Mouse (Mus musculus) embryonic facial prominence, embryonic 10.5 days (tissue): ENCODE data around the gene Serp1. TPM values are rescaled to one million over a fixed set of nuclear protein-coding genes. Genes with fewer than 3 reads are reported as not detected.

Experiments used
- DNase-seq: peaks from one replicate; pipeline ENCODE4 v3.0.0-alpha.2; 2017; ENCODE audit warnings: low spot score
- H3K27ac ChIP-seq: fragments of 300-500 bp; sonication (generic); replicated peaks from 2 replicates; pipeline ENCODE4 v1.5.1; 2016; ENCODE audit warnings: mild to moderate bottlenecking
- H3K27me3 ChIP-seq: fragments of 300-500 bp; sonication (generic); replicated peaks from 2 replicates; pipeline ENCODE4 v1.6.1; 2016; ENCODE audit warnings: low read depth, mild to moderate bottlenecking; ENCODE audit not compliant: poor library complexity, severe bottlenecking
- H3K36me3 ChIP-seq: fragments of 300-500 bp; sonication (generic); replicated peaks from 2 replicates; pipeline ENCODE4 v1.6.1; 2016; ENCODE audit warnings: mild to moderate bottlenecking, moderate library complexity
- H3K4me1 ChIP-seq: fragments of 300-500 bp; sonication (generic); 2 replicates; pipeline ENCODE4 v1.6.1; 2016
- H3K4me3 ChIP-seq: fragments of 300-500 bp; sonication (generic); 2 replicates; pipeline ENCODE4 v1.5.1; 2016; ENCODE audit warnings: mild to moderate bottlenecking, moderate library complexity
- H3K9me3 ChIP-seq: fragments of 300-500 bp; sonication (generic); 2 replicates; pipeline ENCODE4 v1.6.1; 2016; ENCODE audit warnings: mild to moderate bottlenecking
- WGBS: fragments of 180-500 bp; shearing (Covaris S2); methylation state at CpG from one replicate; pipeline ENCODE4 v1.1.7; 2016; 5-methylcytosine and 5-hydroxymethylcytosine counted together
- polyA plus RNA-seq: library from polyadenylated mRNA; unstranded; fragments of >200 nt; fragmentation: Nextera tagmentation; extraction: Ambion mirVana; gene quantifications from 2 replicates; pipeline ENCODE4 v1.2.1, GENCODE M21; 2016

The Serp1 gene
- 144 and 146 TPM in 2 replicates for polyA plus RNA-seq

DNA sequence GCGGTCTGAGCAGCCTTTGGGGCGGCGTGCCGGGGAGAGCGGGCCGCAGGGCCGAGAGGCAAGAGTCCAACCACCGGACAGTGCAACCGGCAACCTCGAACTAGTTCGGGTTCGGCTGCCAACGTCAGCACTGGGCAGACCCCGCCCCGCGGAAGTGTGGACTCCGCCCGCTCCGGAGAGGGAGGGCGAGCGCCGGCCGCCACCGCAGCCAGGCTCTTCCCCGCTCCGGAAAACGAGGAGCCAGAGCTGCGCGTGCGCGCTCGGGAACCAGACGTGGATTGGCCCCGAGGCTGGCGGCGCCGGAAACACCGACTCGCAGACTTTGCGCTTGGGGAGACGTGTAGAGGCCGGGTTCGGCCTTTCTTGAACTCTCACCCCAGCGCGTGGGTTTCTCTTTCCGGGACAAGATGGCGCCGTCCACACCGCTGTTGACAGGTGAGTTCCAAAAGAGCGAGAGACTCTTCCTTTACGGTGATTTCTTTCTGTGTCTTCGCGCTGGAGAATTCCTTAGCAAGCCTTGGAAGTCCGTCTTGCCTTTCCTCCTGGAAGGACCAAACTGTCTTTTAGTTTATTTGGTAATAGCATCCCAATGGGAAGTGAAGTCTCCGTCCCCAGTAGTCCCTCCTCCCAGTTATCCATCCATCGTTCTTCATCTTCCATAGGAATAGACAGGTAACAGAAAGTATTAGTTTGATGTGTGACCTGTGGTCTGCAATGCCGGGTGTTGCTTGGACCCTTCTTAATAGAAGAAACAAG is at the start of gene Serp1, which contains the start of gene Eif2a:
TSS of gene Serp1 (minus strand) at position 241 of the 756 bp plus-strand sequence.
TSS of gene Eif2a (plus strand) at position 170 of the 756 bp plus-strand sequence.
- under 1% methylated on average over 57 of the region's 57 CpGs for WGBS
- no peaks in the 10 kb centered on the region for H3K27me3 ChIP-seq
- H3K9me3 ChIP-seq, result no peaks in the 10 kb centered on the region
- peak within 1 kb of the TSS; percentile 97 for H3K27ac ChIP-seq
- peak; percentile 99 for DNase-seq
- H3K4me1 ChIP-seq, result peaks cover 19% of the 10 kb centered on the region
- H3K36me3 ChIP-seq, result peaks cover 35% of the 10 kb centered on the region
- peak within 1 kb of the TSS; percentile 99 for H3K4me3 ChIP-seq

DNA sequence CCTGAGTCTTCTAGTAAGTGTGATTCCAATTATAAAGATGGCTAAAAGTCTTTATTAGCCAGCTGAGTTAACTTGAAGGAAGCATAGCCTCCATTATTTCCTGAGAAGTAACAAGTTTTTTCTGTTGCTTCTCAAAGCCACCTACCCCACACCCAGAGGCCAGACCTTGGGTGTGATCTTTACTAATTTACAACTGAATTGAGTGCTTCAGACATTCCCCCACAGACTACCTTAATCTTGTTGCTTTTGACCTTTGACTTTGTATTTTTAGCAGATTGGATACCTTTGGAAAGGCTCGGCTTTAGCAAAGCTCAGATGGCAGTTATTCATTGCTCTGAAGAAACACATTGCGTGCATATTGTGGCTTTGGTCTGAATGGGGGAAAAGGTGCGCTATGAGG is 45.1 kb upstream of the Serp1 start:
- Histone ChIP-seq H3K36me3 (no peaks in the 10 kb centered on the region), H3K27me3 (no peaks in the 10 kb centered on the region), H3K9me3 (no peaks in the 10 kb centered on the region), H3K4me3 (no peak overlapping the region), H3K27ac (no peak overlapping the region), H3K4me1 (no peaks in the 10 kb centered on the region)
- DNase-seq, result no peak
- WGBS, result 83% methylated on average over 3 of the region's 3 CpGs

DNA sequence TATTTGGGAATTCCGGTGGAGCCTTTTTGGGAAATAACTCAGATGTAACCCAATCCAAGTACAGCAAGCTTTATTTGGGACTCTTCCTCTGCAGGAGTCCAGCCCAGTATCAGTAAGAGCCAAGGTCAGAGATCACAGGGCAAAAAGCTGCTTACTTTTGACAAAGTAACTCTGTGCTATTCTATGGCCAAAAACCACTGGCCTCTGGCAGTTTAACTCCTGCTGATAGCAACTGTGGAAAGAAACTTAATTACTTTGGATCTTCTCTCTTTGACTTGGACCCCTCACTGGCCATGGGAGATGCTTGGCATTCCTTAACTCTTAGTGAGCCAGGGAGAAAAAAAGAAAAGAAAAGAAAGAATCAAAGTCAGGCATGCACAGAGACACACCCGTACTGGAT is 35.7 kb upstream of the Serp1 start:
- Histone ChIP-seq H3K4me1 (peaks cover 4% of the 10 kb centered on the region; the same call in 1 of the 2 replicates), H3K27me3 (no peaks in the 10 kb centered on the region), H3K27ac (no peak overlapping the region), H3K36me3 (peaks cover 18% of the 10 kb centered on the region), H3K9me3 (no peaks in the 10 kb centered on the region), H3K4me3 (no peak overlapping the region)
- no peak for DNase-seq
- WGBS, result 19% methylated on average over 2 of the region's 2 CpGs

DNA sequence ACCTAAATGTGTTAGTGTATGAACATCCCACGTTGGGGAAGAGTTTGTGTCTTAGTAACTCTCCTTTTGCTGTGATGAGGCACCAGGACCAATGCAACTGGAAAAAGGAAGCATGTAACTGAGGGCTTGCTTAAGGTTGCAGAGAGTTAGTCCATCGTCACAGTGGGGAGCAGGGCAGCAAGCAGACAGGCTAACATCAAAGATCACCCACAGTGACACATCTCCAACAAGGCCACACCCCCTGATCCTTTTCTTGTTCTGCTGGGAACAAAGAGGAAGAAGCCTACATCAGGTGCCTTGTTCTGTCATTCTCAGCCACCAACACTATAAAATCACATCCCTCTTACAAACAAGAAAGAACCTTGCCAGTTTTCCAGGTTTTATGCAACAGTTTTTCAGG is 34.2 kb upstream of the Serp1 start:
- peaks cover 34% of the 10 kb centered on the region for H3K36me3 ChIP-seq
- no peak for DNase-seq
- H3K9me3 ChIP-seq, result no peaks in the 10 kb centered on the region
- no peaks in the 10 kb centered on the region for H3K27me3 ChIP-seq
- WGBS, result 26% methylated on average over 2 of the region's 2 CpGs
- peaks cover 4% of the 10 kb centered on the region; the same call in 1 of the 2 replicates for H3K4me1 ChIP-seq
- no peak overlapping the region for H3K27ac ChIP-seq
- no peak overlapping the region for H3K4me3 ChIP-seq

DNA sequence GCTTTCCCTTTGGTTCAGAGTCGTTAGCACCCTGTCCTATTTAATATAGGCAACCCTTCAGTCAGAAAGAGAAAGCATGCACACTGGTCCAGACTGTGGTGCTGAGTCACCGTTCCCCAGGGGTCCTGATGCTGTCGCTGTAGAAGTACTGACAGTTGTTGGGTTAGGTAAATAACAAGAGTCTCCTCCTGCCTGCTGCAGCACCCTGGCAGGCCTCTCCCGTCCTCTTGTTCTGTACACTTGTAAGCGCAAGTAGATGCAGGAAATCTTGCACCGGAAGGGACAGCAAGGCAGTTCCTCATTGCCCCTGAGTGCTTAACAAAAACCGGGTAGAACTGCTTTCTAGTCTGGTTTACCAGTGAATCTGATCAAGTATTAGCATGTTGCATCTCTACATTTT is 31.0 kb upstream of the Serp1 start:
- no peak for DNase-seq
- Histone ChIP-seq H3K4me3 (no peak overlapping the region), H3K9me3 (no peaks in the 10 kb centered on the region), H3K4me1 (peaks cover 4% of the 10 kb centered on the region; the same call in 1 of the 2 replicates), H3K27me3 (no peaks in the 10 kb centered on the region), H3K36me3 (peaks cover 66% of the 10 kb centered on the region), H3K27ac (no peak overlapping the region)
- 84% methylated on average over 7 of the region's 7 CpGs for WGBS

DNA sequence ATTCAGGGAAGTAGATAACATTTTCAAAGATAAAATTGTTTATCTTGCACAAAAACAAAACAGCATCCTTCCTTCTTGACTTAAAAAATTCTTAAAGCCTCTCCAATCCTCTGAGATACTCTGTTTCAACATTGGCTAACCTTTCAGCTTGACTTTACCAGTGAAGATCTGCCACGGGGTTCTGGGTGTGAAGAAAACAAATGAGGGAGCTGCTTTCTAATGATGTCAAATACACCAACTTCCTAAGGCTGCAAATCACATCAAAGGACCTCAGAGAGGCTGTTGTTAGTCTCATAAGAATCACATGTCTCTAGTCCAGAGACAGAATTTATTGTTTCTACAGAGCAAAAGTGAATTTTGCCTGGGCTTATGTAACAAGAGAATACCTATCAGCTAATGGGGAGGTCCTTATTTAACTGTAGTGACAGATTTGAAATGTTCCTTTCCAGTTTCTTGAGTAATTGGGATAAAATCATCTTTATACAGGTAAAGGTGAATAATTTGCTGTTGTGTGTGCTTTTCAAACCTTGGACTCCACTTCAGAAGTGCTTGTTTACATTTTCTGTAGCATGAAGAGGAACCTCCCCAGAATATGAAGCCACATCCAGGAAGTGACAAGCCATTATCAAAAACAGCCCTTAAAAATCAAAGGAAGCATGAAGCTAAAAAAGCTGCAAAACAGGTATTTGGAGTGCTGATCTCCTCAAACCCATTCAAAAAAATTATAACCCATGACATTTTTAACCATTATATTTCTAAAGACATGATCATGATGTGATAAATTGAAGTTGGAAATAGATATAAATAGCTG is 26.5 kb upstream of the Serp1 start:
- H3K36me3 ChIP-seq, result peaks cover 98% of the 10 kb centered on the region
- no peaks in the 10 kb centered on the region for H3K9me3 ChIP-seq
- no peak for DNase-seq
- no peaks in the 10 kb centered on the region for H3K4me1 ChIP-seq
- H3K27me3 ChIP-seq, result no peaks in the 10 kb centered on the region
- WGBS, result 93% methylated on average over 1 of the region's 1 CpGs
- H3K27ac ChIP-seq, result no peak overlapping the region
- no peak overlapping the region for H3K4me3 ChIP-seq

DNA sequence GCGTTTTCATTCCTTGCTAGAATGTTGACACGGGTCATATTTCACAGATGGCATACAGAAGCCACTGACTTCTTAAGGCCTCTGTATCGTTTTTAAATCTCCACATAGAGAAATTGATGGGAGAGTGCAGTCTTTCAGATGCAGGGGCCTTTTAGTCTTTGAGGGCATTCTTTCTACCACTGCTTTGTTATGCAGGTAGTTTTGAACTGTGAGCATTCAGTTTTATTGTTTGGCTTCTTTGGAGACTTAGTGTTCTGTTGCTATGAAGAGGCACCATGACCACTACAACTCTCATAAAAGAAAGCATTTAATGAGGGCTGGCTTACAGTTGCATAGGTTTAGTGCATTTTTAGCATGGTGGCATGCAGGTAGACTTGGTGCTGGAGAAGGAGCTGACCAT is 10.9 kb upstream of the Serp1 start:
- no peak overlapping the region for H3K27ac ChIP-seq
- no peak overlapping the region for H3K4me3 ChIP-seq
- 94% methylated on average over 3 of the region's 3 CpGs for WGBS
- no peak for DNase-seq
- H3K4me1 ChIP-seq, result no peaks in the 10 kb centered on the region
- H3K27me3 ChIP-seq, result no peaks in the 10 kb centered on the region
- H3K36me3 ChIP-seq, result peaks cover 88% of the 10 kb centered on the region
- H3K9me3 ChIP-seq, result no peaks in the 10 kb centered on the region

DNA sequence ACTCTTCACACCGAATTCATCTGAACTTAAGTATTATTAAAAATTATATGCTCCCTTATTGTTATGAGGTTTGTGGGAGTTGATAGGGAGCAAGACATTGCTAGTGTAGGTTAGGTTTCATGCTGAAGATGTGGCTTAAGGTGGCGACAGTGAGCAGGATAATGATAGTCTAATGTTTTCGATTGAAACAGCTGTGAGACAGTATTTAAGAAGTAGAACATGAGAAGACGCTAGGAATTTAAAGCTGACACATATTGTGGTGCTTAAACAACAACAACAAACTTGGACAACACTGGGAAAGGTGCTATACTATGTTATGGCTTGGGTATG is 681 bp upstream of the Serp1 start:
- Histone ChIP-seq H3K4me3 (peak overlapping the region; percentile 99), H3K27me3 (no peaks in the 10 kb centered on the region), H3K36me3 (peaks cover 35% of the 10 kb centered on the region), H3K9me3 (no peaks in the 10 kb centered on the region), H3K4me1 (peaks cover 19% of the 10 kb centered on the region), H3K27ac (peak overlapping the region; percentile 97)
- DNase-seq, result no peak
- WGBS, result 8% methylated on average over 4 of the region's 4 CpGs

DNA sequence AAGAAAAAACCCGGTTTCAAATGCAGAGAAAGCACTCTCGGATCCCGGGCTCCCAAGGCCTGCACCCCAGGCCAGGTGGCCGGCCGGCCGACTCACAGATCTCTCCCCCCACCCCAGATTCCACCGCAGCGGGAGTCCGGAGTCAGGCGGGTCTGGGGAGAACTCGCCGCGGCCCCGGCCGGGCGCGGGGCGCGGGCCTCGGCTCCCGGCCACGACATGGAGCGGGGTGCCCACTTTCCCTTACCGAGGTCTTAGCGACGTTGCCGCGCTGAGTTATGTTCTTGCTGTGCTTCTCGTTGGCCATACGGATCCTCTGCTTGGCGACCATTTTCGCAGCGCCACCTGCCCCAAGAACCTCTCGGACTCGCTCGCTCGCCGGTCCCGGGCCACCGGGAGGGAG is 526 bp downstream of the Serp1 start:
- WGBS, result under 1% methylated on average over 40 of the region's 40 CpGs
- H3K9me3 ChIP-seq, result no peaks in the 10 kb centered on the region
- peak overlapping the region; percentile 97 for H3K27ac ChIP-seq
- DNase-seq, result no peak
- peak overlapping the region; percentile 99 for H3K4me3 ChIP-seq
- peaks cover 38% of the 10 kb centered on the region for H3K36me3 ChIP-seq
- H3K27me3 ChIP-seq, result no peaks in the 10 kb centered on the region
- H3K4me1 ChIP-seq, result peaks cover 19% of the 10 kb centered on the region

DNA sequence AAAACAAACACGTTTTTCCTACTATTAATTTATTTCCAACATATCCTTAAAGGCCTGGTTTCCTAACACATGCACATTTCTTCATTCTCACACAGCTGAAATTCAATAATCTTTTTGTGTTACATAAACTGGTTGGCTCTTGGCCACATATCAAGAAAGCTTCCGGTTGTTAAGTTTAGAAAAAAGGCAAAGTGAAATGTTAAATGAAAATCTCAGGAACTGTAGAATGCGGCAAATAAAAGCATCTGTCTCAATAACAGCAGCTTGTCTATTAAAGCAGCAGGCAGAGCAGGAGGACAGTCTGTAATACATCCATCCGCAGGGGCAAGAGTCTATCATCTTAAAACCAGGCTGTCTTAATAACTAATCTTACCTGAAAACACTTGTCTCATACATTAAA is 1.4 kb downstream of the Serp1 start:
- 77% methylated on average over 4 of the region's 4 CpGs for WGBS
- peak overlapping the region; percentile 99 for H3K4me3 ChIP-seq
- H3K27ac ChIP-seq, result no peak overlapping the region
- H3K27me3 ChIP-seq, result no peaks in the 10 kb centered on the region
- H3K9me3 ChIP-seq, result no peaks in the 10 kb centered on the region
- no peak for DNase-seq
- peaks cover 19% of the 10 kb centered on the region for H3K4me1 ChIP-seq
- peaks cover 38% of the 10 kb centered on the region for H3K36me3 ChIP-seq

DNA sequence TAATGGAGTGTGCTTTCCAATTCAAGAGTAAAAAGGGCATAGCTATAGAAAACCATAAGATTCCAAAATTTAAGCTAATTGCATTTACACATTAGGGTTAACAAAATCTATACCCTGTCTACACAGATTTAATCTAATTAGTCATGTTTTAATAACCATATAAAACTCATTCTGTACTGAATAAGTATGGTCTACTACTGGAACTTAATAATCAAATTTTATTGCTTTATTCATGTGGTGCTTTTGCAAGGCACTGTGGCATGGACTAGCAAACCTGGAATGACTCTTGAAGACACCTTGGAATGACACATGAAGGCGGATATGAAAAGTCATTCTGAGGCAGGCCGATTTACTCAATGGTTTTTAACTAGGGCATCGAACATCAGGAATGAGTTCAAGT is 2.3 kb downstream of the Serp1 start:
- Histone ChIP-seq H3K9me3 (no peaks in the 10 kb centered on the region), H3K4me1 (peaks cover 19% of the 10 kb centered on the region), H3K27me3 (no peaks in the 10 kb centered on the region), H3K36me3 (peaks cover 38% of the 10 kb centered on the region), H3K27ac (no peak overlapping the region), H3K4me3 (no peak overlapping the region)
- no peak for DNase-seq
- WGBS, result 94% methylated on average over 3 of the region's 3 CpGs

DNA sequence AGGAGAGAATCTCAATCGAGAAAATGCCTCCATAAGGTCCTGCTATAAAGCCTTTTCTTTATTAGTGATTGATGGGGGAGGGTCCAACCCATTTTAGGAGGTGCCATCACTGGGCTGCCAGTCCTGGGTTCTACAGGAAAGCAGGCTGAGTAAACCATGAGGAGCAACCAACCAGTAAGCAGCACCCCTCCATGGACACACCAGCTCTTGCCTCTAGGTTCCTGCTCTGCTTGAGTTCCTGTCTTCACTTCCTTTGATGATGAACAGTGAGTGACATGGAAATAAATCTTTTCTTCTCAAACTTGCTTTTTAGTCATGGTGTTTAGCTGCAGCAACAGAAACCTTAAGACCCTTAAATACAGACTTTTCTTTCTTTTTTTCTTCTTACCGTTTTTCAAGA is 4.3 kb downstream of the Serp1 start:
- Histone ChIP-seq H3K9me3 (no peaks in the 10 kb centered on the region), H3K4me1 (peaks cover 10% of the 10 kb centered on the region), H3K4me3 (no peak overlapping the region), H3K27ac (no peak overlapping the region), H3K36me3 (peaks cover 38% of the 10 kb centered on the region), H3K27me3 (no peaks in the 10 kb centered on the region)
- DNase-seq, result no peak
- WGBS, result 92% methylated on average over 2 of the region's 2 CpGs

DNA sequence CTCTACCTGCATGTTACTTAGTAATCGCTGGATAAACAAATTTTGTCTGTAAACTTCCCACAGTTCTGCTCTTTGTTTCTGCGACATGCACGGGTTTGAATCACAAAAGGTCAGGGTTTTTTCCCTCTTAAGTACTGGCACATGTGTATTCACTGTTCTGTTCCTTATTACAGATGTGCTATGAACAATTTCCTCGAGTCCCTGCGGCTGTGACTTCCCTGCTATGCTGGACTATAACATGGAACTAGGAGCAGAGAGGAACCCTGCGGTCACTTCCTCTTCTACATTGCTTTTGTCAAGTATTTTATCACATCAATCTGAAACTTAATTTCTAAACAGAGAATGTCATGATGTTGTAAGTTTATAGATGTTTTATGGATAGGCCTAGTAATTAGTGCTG is 5.4 kb downstream of the Serp1 start:
- Histone ChIP-seq H3K9me3 (no peaks in the 10 kb centered on the region), H3K4me1 (peaks cover 10% of the 10 kb centered on the region), H3K27me3 (no peaks in the 10 kb centered on the region), H3K4me3 (no peak overlapping the region), H3K36me3 (peaks cover 38% of the 10 kb centered on the region), H3K27ac (no peak overlapping the region)
- no peak for DNase-seq
- WGBS, result 89% methylated on average over 6 of the region's 6 CpGs
